Mouse (Mus musculus): ENCODE measurements around the gene Olfr360.
"Not testable (repeated sequence)": the region's sequence is repeated elsewhere in the genome, so short reads cannot be mapped to it uniquely, and the experiment has no call there.

The Olfr360 gene

DNA sequence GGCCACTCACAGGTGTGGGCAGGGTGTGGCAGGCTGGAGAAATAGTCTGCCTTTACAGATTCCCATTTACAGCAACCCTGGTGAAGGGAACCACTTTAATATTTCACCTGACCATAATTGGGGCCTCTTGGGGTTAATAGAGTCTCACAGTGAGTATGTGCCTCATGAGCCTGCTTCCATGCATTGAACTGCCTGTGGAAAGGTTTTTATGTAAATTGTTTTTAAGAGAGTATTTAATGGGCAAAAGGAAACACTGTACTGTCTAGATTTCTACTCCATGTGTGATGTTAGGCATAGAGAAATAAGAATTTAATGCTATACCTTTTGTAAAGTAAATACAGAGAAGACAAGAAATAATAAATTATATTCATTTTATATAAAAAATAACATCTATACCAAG, at the start of gene Olfr360:
TSS of gene Olfr360 (plus strand) at position 301 of the 400 bp plus-strand sequence.
- DNase-seq = no peak

DNA sequence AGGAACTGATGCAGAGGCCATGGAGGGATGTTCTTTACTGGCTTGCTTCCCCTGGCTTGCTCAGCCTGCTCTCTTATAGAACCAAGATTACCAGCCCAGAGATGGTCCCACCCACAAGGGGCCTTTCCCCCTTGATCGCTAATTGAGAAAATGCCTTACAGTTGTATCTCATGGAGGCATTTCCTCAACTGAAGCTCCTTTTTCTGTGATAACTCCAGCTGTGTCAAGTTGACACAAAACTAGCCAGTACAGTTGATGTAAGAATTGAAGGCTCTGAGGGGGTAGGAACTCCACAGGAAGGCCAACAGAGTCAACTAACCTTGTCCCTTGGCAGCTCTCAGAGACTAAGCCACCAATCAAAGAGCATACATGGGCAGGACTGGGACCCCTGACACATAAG, 23.6 kb downstream of the Olfr360 start, which contains the start of gene Olfr361:
TSS of gene Olfr361 (minus strand) at position 101 of the 400 bp plus-strand sequence.
- DNase-seq = not testable (repeated sequence)

DNA sequence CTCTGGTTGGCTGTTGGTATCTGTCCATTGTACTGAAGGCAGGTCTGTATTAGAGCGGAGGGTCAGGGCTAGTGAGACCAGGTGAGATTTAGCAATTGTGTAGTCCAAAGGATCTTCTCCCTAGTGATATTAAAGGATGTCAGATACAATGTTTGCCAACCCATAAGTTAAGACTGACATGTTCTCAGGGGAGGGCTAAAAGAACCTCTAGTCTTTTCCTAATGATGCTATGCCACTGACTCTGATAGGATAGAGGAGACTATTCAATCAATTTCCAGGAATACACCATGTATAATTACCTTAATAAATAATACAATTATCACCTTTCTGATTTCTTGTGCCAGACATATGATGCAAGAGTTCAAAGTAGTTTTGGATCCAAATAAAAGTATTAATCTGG, 52.3 kb downstream of the Olfr360 start, which contains the start of gene Olfr362:
TSS of gene Olfr362 (minus strand) at position 101 of the 400 bp plus-strand sequence.
- no peak for DNase-seq
